Mouse (Mus musculus) stomach, postnatal 0 days (tissue): ENCODE measurements around the gene Brms1.

ENCODE experiments used
- CTCF ChIP-seq: IDR thresholded peaks from 2 replicates; pipeline ENCODE4 v1.5.1; 2016; ENCODE audit warnings: antibody characterized with exemption, low read depth, mild to moderate bottlenecking, moderate library complexity
- EP300 ChIP-seq: optimal IDR thresholded peaks from 2 replicates; pipeline ENCODE3; 2016; ENCODE audit warnings: antibody characterized with exemption

DNA sequence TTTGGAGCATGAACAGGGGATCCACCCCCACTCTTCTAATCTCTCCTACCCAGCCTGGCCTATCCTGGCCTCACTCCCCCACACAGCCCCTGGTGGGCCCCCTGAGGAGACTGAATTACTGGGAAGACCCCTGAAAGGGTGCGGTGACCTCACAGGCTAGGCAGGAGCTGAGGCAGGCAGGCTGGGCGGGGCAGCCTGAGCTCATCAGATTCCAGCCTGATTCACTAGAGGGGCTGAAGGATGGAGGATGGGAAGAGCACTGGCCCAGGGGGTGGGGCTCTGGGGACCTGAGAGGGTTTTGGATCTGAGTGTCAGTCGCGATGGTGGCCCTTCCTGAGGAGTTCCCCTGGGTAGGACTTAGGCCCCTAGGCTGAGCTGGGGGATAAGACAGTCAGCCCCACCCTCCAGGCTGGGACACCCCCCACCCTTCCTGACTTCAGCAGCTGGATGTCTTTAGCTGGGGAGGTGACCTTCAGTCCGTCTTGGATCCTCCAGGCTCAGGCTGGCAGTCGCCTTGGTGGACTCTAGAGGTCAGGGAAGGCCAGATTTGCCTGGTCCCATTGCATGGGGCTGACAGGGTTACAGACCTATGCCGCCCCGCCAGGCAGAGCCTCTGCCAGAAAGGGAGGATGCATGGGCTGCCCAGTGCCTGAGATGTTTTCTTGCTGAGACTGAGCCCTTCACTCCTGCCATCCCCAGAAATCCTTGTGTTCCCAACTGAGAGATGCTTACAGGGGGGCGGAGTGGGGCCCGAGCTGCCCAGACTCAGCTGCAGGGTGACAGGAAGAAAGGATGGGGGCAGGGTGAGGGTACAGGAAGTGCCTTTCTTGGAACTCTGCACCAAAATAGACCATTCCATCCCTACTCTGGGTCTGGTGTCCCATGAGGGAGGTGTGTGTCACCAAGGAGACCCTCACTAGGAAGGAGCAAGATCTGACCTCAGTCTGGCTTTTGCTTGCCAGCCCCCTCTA lies 17.9 kb downstream of the Brms1 start:
- TF ChIP-seq CTCF (peak; percentile 3; the same call in 1 of the 2 replicates), EP300 (no peak)
